8 mouse cellular contexts compared by ENCODE assay signal in genomic region chr9:79718481-79719370, GRCm38 (mm10). TPM values are rescaled to one million over a fixed set of nuclear protein-coding genes. Genes with fewer than 3 reads are reported as not detected.
DNase-seq lines count a peak whose midpoint lies in the region; ATAC-seq lines count a peak whose summit lies in the region.

Gene Col12a1, minus strand, starts transcription at chr9:79718831.

- WGBS in hindbrain, embryonic 14.5 days, result under 1% methylated on average over 63 of the region's 64 CpGs
- WGBS in liver, embryonic 13.5 days (ENCODE audit: insufficient replicate concordance), result 1% methylated on average over 64 of the region's 64 CpGs
- under 1% methylated on average over 57 of the region's 64 CpGs for WGBS in neural tube, embryonic 13.5 days

- H3K9ac ChIP-seq in hindbrain, embryonic 14.5 days, result peak within 1 kb of the TSS; percentile 55
- H3K9ac ChIP-seq in liver, embryonic 13.5 days, result no peak within 1 kb of the TSS
- peak within 1 kb of the TSS; percentile 75 for H3K9ac ChIP-seq in neural tube, embryonic 13.5 days

- no peaks in the 10 kb centered on the region for H3K9me3 ChIP-seq in hindbrain, embryonic 14.5 days (ENCODE audit: control insufficient read depth, low read length)
- no peaks in the 10 kb centered on the region for H3K9me3 ChIP-seq in liver, embryonic 13.5 days (replicated peaks)
- H3K9me3 ChIP-seq in neural tube, embryonic 13.5 days, result no peaks in the 10 kb centered on the region

- peak within 1 kb of the TSS; percentile 53 for H3K4me3 ChIP-seq in hindbrain, embryonic 14.5 days (replicated peaks; ENCODE audit: low read length)
- H3K4me3 ChIP-seq in liver, embryonic 13.5 days (replicated peaks), result peak within 1 kb of the TSS; percentile 40
- H3K4me3 ChIP-seq in neural tube, embryonic 13.5 days, result peak within 1 kb of the TSS; percentile 55

- ATAC-seq in hindbrain, embryonic 14.5 days (ENCODE audit: low FRiP score), result peak; percentile 49
- no peak for ATAC-seq in liver, embryonic 13.5 days (ENCODE audit: low read depth)
- peak; percentile 76 for ATAC-seq in neural tube, embryonic 13.5 days (ENCODE audit: low read depth)

- peak; percentile 14 for DNase-seq in cerebellum, adult 11 months
- no peak for DNase-seq in cerebellum, adult 9-10 months
- peak; percentile 46 to 62 for DNase-seq in cerebellum, postnatal 25 days
- peak; percentile 58 to 66 for DNase-seq in gastrocnemius, adult 8-10 months (ENCODE audit: low spot score in 2 of 2)
- DNase-seq in hindbrain, embryonic 14.5 days (ENCODE audit: low spot score), result peak; percentile 67
- no peak for DNase-seq in liver, embryonic 13.5 days
- peak; percentile 49 for DNase-seq in yolk sac, embryonic 10.5 days (ENCODE audit: low spot score)

- H3K4me2 ChIP-seq in hindbrain, embryonic 14.5 days (replicated peaks), result peak within 1 kb of the TSS; percentile 94
- H3K4me2 ChIP-seq in liver, embryonic 13.5 days, result peak within 1 kb of the TSS; percentile 57
- peak within 1 kb of the TSS; percentile 97 for H3K4me2 ChIP-seq in neural tube, embryonic 13.5 days

- H3K27me3 ChIP-seq in hindbrain, embryonic 14.5 days (ENCODE audit: control insufficient read depth, insufficient read depth, low read length), result peaks cover 40% of the 10 kb centered on the region
- peaks cover 57% of the 10 kb centered on the region for H3K27me3 ChIP-seq in liver, embryonic 13.5 days
- H3K27me3 ChIP-seq in neural tube, embryonic 13.5 days, result peaks cover 37% of the 10 kb centered on the region

- no peaks in the 10 kb centered on the region for H3K36me3 ChIP-seq in hindbrain, embryonic 14.5 days (replicated peaks; ENCODE audit: control insufficient read depth, insufficient read depth)
- no peaks in the 10 kb centered on the region for H3K36me3 ChIP-seq in liver, embryonic 13.5 days
- H3K36me3 ChIP-seq in neural tube, embryonic 13.5 days, result no peaks in the 10 kb centered on the region

- peaks cover 19% of the 10 kb centered on the region; the same call in 1 of the 2 replicates for H3K4me1 ChIP-seq in hindbrain, embryonic 14.5 days (replicated peaks; ENCODE audit: control insufficient read depth, insufficient read depth, low read length)
- H3K4me1 ChIP-seq in liver, embryonic 13.5 days (replicated peaks), result no peaks in the 10 kb centered on the region; the same call in 1 of the 2 replicates
- H3K4me1 ChIP-seq in neural tube, embryonic 13.5 days (replicated peaks), result peaks cover 57% of the 10 kb centered on the region

- no peak within 1 kb of the TSS for H3K27ac ChIP-seq in hindbrain, embryonic 14.5 days
- no peak within 1 kb of the TSS for H3K27ac ChIP-seq in liver, embryonic 13.5 days
- H3K27ac ChIP-seq in neural tube, embryonic 13.5 days (replicated peaks), result peak within 1 kb of the TSS; percentile 54

RNA-seq across cellular contexts. Expression of gene Col12a1, which starts in this region (rescaled TPM):
- 1 to 10 TPM; 2.3 to 6.2 (median 4.3) TPM for total RNA-seq in gastrocnemius, adult 8-10 months (2022)
- polyA plus RNA-seq in hindbrain, embryonic 14.5 days (2014; fragmentation: Nextera tagmentation; extraction: Ambion mirVana), result 9.8 and 11.8 TPM in 2 replicates
- 1.1 and 1.2 TPM in 2 replicates for polyA plus RNA-seq in liver, embryonic 13.5 days (2015; fragmentation: Nextera tagmentation; extraction: Ambion mirVana)
- polyA plus RNA-seq in neural tube, embryonic 13.5 days (2015; fragmentation: Nextera tagmentation; extraction: Ambion mirVana), result 12.1 and 15.6 TPM in 2 replicates

Comparison
In these comparisons a context has a peak if more than half of its experiments do, and no peak if none do; other contexts are left out.
1. DNase-seq: peak in cerebellum, adult 11 months (single experiment), cerebellum, postnatal 25 days (2 of 2), gastrocnemius, adult 8-10 months (2 of 2), hindbrain, embryonic 14.5 days (single experiment) and yolk sac, embryonic 10.5 days (single experiment); none in cerebellum, adult 9-10 months (single experiment) and liver, embryonic 13.5 days (single experiment).
2. Peak in every context shown above with its lines, with median percentiles within 50 percentile points of each other: H3K4me2 ChIP-seq and H3K4me3 ChIP-seq.